Mouse (Mus musculus): ENCODE results near the gene Shq1.

Gene Shq1

DNA sequence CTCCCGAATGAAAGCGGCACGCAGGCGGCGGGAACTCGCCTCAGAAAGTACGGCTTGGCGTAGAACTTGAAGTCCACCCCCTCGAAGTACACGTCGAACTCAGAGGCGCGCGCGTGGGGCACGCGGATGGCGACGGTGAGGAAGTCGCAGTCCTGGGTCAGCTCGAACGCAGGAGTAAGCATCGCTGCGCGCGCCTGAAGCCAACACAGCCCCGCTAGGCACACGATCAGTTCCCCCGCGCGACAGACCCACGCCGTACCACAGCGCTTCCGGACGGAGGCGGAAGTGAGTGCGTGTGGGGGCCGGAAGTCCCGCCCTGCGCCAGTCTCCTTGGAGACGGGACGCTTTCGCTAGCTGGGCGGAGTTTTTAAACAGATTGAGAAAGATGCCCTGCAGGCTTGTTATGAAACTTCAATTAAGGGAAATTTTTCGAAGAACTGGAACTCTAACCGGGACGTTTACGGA is at the start of gene Shq1:
Gene Shq1, minus strand, starts transcription at position 278 of the 465 bp plus-strand sequence.
- in situ Hi-C loops (cut with MboI, MseI): no loop called here

GRCm38 (mm10) chr6:100720098-100720501 is 49.1 kb upstream of the Shq1 start:
- in situ Hi-C loops (cut with MboI, MseI): no loop called here

DNA sequence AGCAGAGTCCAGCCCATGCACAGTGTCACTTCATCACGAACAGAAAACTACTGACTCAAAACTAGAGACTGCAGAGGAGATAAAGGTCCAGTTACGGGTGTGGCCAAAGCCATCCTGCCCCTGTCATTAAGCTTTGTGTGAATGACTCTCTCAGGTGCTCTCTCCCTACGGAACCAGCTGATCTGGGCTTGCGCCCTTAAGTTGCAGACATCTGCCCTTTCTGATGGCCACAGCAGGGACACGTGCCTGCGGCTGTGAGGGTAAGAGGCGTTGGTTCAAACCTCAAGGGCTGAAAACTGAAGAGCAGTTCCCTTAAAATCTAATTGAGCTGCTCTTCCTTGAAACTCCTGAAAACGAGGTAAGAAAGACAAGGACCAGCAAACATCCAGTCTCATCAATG is 45.9 kb upstream of the Shq1 start:
- in situ Hi-C loops (cut with MboI, MseI): no loop called here

DNA sequence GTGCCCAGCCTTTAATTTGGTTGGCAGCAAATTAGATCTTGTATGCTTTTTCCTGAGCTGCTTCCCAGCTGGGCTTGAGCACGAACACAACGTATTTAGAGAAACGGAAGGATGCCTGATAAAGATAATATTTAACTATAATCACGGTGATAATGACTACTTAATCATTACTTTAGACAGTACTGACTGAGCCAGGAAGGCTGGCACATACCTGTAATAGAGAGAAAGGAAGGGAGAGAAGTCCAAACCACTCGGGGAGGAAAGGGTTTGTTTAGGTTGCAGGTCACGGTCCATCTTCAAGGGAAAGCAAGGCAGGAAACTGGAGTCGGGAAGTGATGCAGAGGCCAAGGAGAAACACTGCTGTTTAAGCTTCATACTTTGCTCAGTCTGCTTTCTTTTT is 45.2 kb upstream of the Shq1 start:
- in situ Hi-C loops (cut with MboI, MseI): no loop called here

DNA sequence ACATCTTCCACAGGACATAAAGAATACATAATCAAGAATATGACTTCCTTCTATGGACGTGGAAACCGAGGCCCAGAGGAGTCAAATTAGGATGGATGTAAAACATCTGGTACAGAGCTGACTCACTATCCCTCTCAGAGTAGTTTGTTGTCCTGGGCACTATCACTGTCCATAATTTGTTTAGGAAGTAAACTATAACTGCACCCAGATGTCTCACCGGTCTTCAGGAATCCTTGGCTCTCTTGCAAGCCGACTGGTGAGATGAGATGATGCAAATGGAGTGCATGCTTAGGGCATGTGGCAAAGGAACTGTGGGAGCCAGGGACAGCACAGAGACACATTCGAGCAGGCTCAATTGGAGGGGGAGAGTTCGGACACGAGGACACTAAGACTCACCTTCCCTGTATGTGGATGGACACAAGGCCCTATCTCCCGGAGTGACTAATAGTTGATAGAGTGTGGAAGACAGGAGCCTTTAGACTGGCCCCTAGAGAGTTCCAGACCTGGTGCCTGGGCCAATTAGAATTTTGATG is 44.4 kb upstream of the Shq1 start:
- in situ Hi-C loops (cut with MboI, MseI): no loop called here

GRCm38 (mm10) chr6:100710866-100711265 is 39.9 kb upstream of the Shq1 start:
- in situ Hi-C loops (cut with MboI, MseI): no loop called here

DNA sequence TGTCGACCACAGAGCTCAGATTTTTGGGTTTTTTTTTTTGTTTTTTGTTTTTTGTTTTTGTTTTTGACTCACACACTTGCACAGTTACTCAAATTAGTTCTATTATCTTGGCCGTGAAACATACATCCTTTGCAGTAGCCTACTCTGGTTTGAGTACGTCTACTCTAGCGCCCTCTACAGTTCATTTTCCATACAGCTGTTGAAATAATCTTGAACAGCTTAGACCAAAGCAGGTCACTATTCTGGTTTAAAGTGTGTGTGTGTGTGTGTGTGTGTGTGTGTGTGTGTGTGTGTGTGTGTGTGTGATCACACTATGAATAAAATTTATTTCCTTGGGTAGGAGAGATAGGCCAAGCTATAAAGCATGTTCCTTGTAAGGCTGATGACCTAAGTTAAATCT is 39.2 kb upstream of the Shq1 start:
- in situ Hi-C loops (cut with MboI, MseI): no loop called here

DNA sequence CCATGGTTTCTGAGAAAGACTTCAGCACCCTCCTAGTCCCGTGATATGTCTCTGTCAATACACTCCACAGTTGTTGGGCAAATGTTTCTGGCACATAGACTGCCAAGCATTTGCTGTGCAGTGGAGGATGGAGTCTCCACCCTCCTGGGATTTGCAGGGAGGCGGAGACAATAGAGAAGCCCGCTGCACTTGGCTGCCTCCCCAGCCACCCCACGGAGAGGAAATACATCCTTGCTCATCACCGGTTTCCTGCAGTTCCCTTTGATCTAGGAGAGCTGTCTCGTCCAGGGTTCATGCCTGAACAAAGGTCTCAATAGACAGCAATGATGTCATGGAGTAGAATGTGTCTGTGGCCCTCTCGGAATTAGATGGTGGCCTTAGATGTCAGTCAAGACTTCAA is 38.5 kb upstream of the Shq1 start:
- in situ Hi-C loops (cut with MboI, MseI): loop anchor here (5.0 kb wide), 1 partner anchor 97 kb away; no protein-coding TSS in a partner anchor

GRCm38 (mm10) chr6:100708996-100709395 is 38.0 kb upstream of the Shq1 start:
- in situ Hi-C loops (cut with MboI, MseI): loop anchor here (5.0 kb wide), 1 partner anchor 97 kb away; no protein-coding TSS in a partner anchor

DNA sequence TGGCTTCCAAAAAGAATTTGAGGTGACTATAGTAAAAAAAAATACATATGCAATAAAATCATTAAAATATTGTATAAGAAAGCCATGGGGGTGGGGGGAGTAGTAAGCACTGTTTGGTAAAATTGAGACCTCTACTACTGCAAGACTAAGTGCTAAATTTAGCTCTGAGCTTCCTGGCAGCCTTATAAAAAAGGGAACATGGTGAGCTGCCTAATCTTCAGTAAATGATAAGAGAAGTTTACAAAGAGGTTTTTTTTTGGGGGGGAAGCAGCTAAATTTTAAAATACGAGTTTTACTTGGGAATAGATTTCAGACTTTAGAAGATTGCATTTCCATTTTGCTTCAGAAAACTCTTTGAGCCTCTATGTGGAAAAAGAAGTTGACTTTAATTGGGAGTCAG is 37.3 kb upstream of the Shq1 start:
- in situ Hi-C loops (cut with MboI, MseI): loop anchor here (5.0 kb wide), 1 partner anchor 96 kb away; no protein-coding TSS in a partner anchor

DNA sequence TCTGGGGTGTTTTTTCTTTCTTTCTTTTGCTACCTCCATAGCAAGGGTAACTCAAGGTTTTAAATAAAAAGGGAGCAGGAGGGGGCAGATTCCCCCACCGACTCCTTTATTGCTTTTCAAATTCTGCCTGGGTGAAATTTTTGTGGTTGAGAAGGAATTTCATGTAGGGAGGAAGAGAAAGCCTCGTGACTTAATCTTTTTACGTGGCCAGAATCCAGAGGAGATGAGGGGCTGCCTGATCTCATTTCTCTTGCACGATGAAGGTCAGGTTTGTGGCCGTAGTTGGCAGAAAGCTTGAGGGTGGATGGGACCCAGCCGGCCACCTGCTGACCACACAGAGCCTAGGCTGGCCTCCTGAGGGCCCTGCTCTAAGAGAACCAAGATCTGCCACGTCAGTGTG is 36.6 kb upstream of the Shq1 start:
- in situ Hi-C loops (cut with MboI, MseI): loop anchor here (5.0 kb wide), 1 partner anchor 95 kb away; no protein-coding TSS in a partner anchor

GRCm38 (mm10) chr6:100706861-100707260 is 35.9 kb upstream of the Shq1 start:
- in situ Hi-C loops (cut with MboI, MseI): loop anchor here (5.0 kb wide), 1 partner anchor 95 kb away; no protein-coding TSS in a partner anchor

GRCm38 (mm10) chr6:100705366-100705811 is 34.4 kb upstream of the Shq1 start:
- in situ Hi-C loops (cut with MboI, MseI): loop anchor here (5.0 kb wide), 1 partner anchor 93 kb away; no protein-coding TSS in a partner anchor

DNA sequence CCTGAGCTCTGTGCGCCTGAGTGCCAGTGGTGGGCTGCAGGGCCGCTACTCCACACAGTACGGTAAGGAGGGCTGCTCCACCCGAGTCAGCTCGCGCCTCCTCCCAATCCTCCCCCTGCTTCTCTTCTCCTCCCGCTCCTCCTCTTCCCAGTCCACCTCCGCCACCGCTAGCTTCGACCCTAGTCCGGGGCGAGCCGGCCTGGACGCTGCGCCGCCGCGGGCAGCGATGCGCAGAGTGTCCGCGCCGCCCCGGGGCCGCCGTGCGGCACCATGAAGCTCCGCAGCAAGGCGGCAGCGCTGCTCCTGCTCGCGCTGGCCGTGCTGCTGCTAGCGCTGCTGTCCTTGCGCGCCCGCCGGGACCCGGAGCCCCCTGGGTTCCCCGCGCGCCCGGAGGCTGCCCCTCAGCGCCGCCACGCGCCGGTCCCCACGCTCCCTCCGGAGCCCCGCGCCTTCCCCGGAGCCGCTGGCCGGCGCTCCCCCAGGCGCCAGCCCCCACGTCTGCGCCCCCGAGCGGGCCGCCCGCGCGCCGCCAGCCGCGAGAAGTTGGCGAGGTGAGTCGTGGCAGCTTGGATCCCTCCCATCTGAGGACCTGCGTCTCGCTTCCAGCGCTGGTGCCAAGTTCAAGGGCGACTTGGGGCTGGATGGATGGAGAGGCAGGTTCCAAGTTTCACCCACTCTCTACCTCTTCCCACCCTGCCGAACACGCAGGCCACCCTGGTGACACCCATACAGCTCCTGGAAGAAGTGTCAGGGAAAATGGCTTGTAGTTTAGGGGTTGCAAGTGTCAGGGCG is 33.8 kb upstream of the Shq1 start, which contains the start of gene Gxylt2:
Gene Gxylt2, plus strand, starts transcription at position 161 of the 792 bp plus-strand sequence.
- in situ Hi-C loops (cut with MboI, MseI): loop anchor here (5.0 kb wide), 1 partner anchor 92 kb away; no protein-coding TSS in a partner anchor

GRCm38 (mm10) chr6:100704197-100704573 is 33.2 kb upstream of the Shq1 start:
- in situ Hi-C loops (cut with MboI, MseI): no loop called here

- in situ Hi-C loops (cut with MboI, MseI): no loop called here
Measured at GRCm38 (mm10) chr6:100700774-100701173, 29.8 kb upstream of the Shq1 start.

- in situ Hi-C loops (cut with MboI, MseI): no loop called here
Measured at GRCm38 (mm10) chr6:100699986-100700385, 29.0 kb upstream of the Shq1 start.

GRCm38 (mm10) chr6:100686341-100686740 is 15.4 kb upstream of the Shq1 start:
- in situ Hi-C loops (cut with MboI, MseI): no loop called here

DNA sequence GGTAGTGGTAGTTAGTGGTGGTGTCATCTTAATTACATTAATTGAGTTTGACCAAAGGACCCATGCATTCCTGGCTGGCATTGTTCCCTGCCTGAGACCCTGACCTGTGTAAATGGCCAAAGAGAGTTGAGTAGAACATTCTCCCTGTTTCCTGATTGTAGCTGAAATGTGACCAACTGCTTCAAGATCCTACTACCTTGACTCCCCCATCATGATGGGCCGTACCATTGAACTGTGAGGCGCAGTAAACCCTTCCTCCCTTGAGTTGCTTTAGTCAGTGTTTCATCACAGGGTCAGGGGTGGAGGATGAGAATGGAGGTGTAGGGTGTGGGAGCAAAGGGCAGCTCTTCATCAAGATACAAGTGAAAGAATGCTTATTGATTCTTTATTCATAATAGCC is 7.7 kb upstream of the Shq1 start:
- in situ Hi-C loops (cut with MboI, MseI): no loop called here

- in situ Hi-C loops (cut with MboI, MseI): no loop called here
Measured at GRCm38 (mm10) chr6:100676461-100676860, 5.5 kb upstream of the Shq1 start.

- in situ Hi-C loops (cut with MboI, MseI): no loop called here
Measured at GRCm38 (mm10) chr6:100674974-100675373, 4.0 kb upstream of the Shq1 start.

- in situ Hi-C loops (cut with MboI, MseI): no loop called here
Measured at GRCm38 (mm10) chr6:100671401-100671800, 444 bp upstream of the Shq1 start.

DNA sequence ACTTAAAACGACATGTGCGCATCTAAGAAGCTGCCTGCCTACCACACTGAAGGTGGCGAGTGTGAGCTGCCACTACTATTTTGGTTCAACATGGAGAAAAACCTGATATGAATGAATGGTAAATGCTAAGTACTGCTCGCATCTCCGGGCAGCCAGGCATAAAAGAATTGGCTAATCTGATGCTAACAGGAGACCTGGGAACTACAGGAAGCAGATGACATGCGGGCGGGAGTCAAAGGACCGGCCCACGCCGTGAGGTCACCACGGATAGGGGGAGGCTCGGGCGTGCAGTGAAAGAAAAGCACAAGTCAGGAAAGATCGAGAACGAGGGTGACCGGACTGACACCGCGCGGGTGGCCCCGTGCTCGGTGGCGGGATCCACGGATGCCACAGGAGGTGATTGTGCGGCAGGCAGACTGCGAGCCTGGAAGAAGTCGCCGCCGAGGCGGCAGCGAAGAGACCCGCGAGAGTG is 551 bp downstream of the Shq1 start:
- in situ Hi-C loops (cut with MboI, MseI): no loop called here

Measured in regulatory T cell (primary cell).